Mouse (Mus musculus) heart, embryonic 12.5 days (tissue): Measurements from ENCODE around the gene L2hgdh. TPM values are rescaled to one million over a fixed set of nuclear protein-coding genes. Genes with fewer than 3 reads are reported as not detected.

ENCODE experiments used
- ATAC-seq: fragments of 200-750 bp; cut with Nextera tagmentation; 2 replicates; pipeline ENCODE4 v1.8.0; 2017; ENCODE audit warnings: moderate TSS enrichment, moderate library complexity; ENCODE audit not compliant: insufficient number of reproducible peaks, low FRiP score
- H3K27ac ChIP-seq: fragments of 300-500 bp; sonication (generic); 2 replicates; pipeline ENCODE4 v1.5.1; 2016; ENCODE audit warnings: mild to moderate bottlenecking, moderate library complexity; ENCODE audit not compliant: poor library complexity, severe bottlenecking
- H3K27me3 ChIP-seq: fragments of 300-500 bp; sonication (generic); replicated peaks from 2 replicates; pipeline ENCODE4 v1.6.1; 2016; ENCODE audit warnings: mild to moderate bottlenecking, moderate library complexity
- H3K36me3 ChIP-seq: fragments of 300-500 bp; sonication (generic); 2 replicates; pipeline ENCODE4 v1.6.1; 2016; ENCODE audit warnings: mild to moderate bottlenecking, moderate library complexity
- H3K4me1 ChIP-seq: fragments of 300-500 bp; sonication (generic); replicated peaks from 2 replicates; pipeline ENCODE4 v1.6.1; 2016; ENCODE audit warnings: mild to moderate bottlenecking
- H3K4me2 ChIP-seq: fragments of 300-500 bp; sonication (generic); 2 replicates; pipeline ENCODE4 v1.6.1; 2016; ENCODE audit warnings: mild to moderate bottlenecking, moderate library complexity
- H3K4me3 ChIP-seq: fragments of 300-500 bp; sonication (generic); 2 replicates; pipeline ENCODE4 v1.5.1; 2016; ENCODE audit warnings: mild to moderate bottlenecking
- H3K9ac ChIP-seq: fragments of 300-500 bp; sonication (generic); 2 replicates; pipeline ENCODE4 v1.6.1; 2016; ENCODE audit warnings: mild to moderate bottlenecking, moderate library complexity
- H3K9me3 ChIP-seq: fragments of 300-500 bp; sonication (generic); replicated peaks from 2 replicates; pipeline ENCODE4 v1.6.1; 2016; ENCODE audit warnings: mild to moderate bottlenecking, moderate library complexity
- WGBS: fragments of 180-500 bp; shearing (Covaris S2); methylation state at CpG from one replicate; pipeline ENCODE4 v1.1.7; 2016; 5-methylcytosine and 5-hydroxymethylcytosine counted together
- polyA plus RNA-seq: library from polyadenylated mRNA; unstranded; fragments of >200 nt; fragmentation: Nextera tagmentation; extraction: Ambion mirVana; gene quantifications from 2 replicates; pipeline ENCODE4 v1.2.1, GENCODE M21; 2016

The L2hgdh gene
- polyA plus RNA-seq, 1 experiment from 2014 or later, result 20.8 TPM

- 67% methylated on average over 1 of the region's 1 CpGs for WGBS
- 0 out of 2 replicates have a peak, but pooled peaks cover 11% of the 10 kb centered on the region for H3K4me1 ChIP-seq
- no peak overlapping the region for H3K9ac ChIP-seq
- no peak for ATAC-seq
- no peak overlapping the region for H3K4me2 ChIP-seq
- no peak overlapping the region for H3K27ac ChIP-seq
- H3K36me3 ChIP-seq, result no peaks in the 10 kb centered on the region
- H3K4me3 ChIP-seq, result no peak overlapping the region
- no peaks in the 10 kb centered on the region for H3K27me3 ChIP-seq
- H3K9me3 ChIP-seq, result no peaks in the 10 kb centered on the region
Measured at GRCm38 (mm10) chr12:69730306-69730705, 5.6 kb upstream of the L2hgdh start.

- H3K36me3 ChIP-seq, result no peaks in the 10 kb centered on the region
- peaks cover 12% of the 10 kb centered on the region for H3K4me1 ChIP-seq
- H3K9ac ChIP-seq, result no peak overlapping the region
- WGBS, result 91% methylated on average over 1 of the region's 1 CpGs
- no peaks in the 10 kb centered on the region for H3K9me3 ChIP-seq
- no peak overlapping the region for H3K4me3 ChIP-seq
- ATAC-seq, result no peak
- no peaks in the 10 kb centered on the region for H3K27me3 ChIP-seq
- no peak overlapping the region for H3K4me2 ChIP-seq
- no peak overlapping the region for H3K27ac ChIP-seq
Measured at GRCm38 (mm10) chr12:69729246-69729645, 4.6 kb upstream of the L2hgdh start.

- 0 out of 2 replicates have a peak overlapping the region, but pooled peaks have one; percentile 32 for H3K27ac ChIP-seq
- no peaks in the 10 kb centered on the region for H3K27me3 ChIP-seq
- peak overlapping the region; percentile 85 for H3K4me2 ChIP-seq
- ATAC-seq, result peak; percentile 3
- H3K4me3 ChIP-seq, result peak overlapping the region; percentile 64
- H3K9me3 ChIP-seq, result peaks cover 6% of the 10 kb centered on the region
- peaks cover 17% of the 10 kb centered on the region for H3K4me1 ChIP-seq
- H3K36me3 ChIP-seq, result peaks cover 11% of the 10 kb centered on the region
- 4% methylated on average over 24 of the region's 24 CpGs for WGBS
- peak overlapping the region; percentile 81 for H3K9ac ChIP-seq
Measured at GRCm38 (mm10) chr12:69724018-69724710, 509 bp downstream of the L2hgdh start.

- Histone ChIP-seq H3K36me3 (peaks cover 15% of the 10 kb centered on the region), H3K4me3 (peak overlapping the region; percentile 64), H3K9me3 (peaks cover 10% of the 10 kb centered on the region), H3K27ac (no peak overlapping the region), H3K4me1 (peaks cover 17% of the 10 kb centered on the region), H3K27me3 (no peaks in the 10 kb centered on the region), H3K4me2 (peak overlapping the region; percentile 85), H3K9ac (peak overlapping the region; percentile 81; the same call in 1 of the 2 replicates)
- 55% methylated on average over 2 of the region's 2 CpGs for WGBS
- ATAC-seq, result no peak
Measured at GRCm38 (mm10) chr12:69723376-69723775, 1.3 kb downstream of the L2hgdh start.

GRCm38 (mm10) chr12:69722857-69723256 lies 1.8 kb downstream of the L2hgdh start:
- WGBS, result 89% methylated on average over 3 of the region's 3 CpGs

GRCm38 (mm10) chr12:69713628-69714027 lies 11.0 kb downstream of the L2hgdh start:
- Histone ChIP-seq H3K4me1 (no peaks in the 10 kb centered on the region), H3K4me2 (no peak overlapping the region), H3K9me3 (peaks cover 5% of the 10 kb centered on the region; the same call in 1 of the 2 replicates), H3K9ac (no peak overlapping the region), H3K27ac (no peak overlapping the region), H3K4me3 (no peak overlapping the region), H3K27me3 (no peaks in the 10 kb centered on the region), H3K36me3 (peaks cover 11% of the 10 kb centered on the region)
- no peak for ATAC-seq

More at GRCm38 (mm10) chr12:69722857-69723256, 1.8 kb downstream of the L2hgdh start:
- no peak for ATAC-seq
- peaks cover 17% of the 10 kb centered on the region for H3K4me1 ChIP-seq
- peaks cover 14% of the 10 kb centered on the region for H3K9me3 ChIP-seq
- H3K27ac ChIP-seq, result no peak overlapping the region
- H3K9ac ChIP-seq, result no peak overlapping the region
- H3K27me3 ChIP-seq, result no peaks in the 10 kb centered on the region
- H3K36me3 ChIP-seq, result peaks cover 19% of the 10 kb centered on the region
- H3K4me2 ChIP-seq, result no peak overlapping the region
- no peak overlapping the region for H3K4me3 ChIP-seq

- peaks cover 11% of the 10 kb centered on the region for H3K36me3 ChIP-seq
- no peak overlapping the region for H3K27ac ChIP-seq
- 63% methylated on average over 11 of the region's 11 CpGs for WGBS
- H3K9ac ChIP-seq, result no peak overlapping the region
- no peaks in the 10 kb centered on the region for H3K9me3 ChIP-seq
- peaks cover 5% of the 10 kb centered on the region; the same call in 1 of the 2 replicates for H3K4me1 ChIP-seq
- ATAC-seq, result peak; percentile 64
- H3K4me3 ChIP-seq, result no peak overlapping the region
- no peaks in the 10 kb centered on the region for H3K27me3 ChIP-seq
- H3K4me2 ChIP-seq, result peak overlapping the region; percentile 24
Measured at GRCm38 (mm10) chr12:69704799-69705458, 19.7 kb downstream of the L2hgdh start.

GRCm38 (mm10) chr12:69698352-69698751 lies 26.3 kb downstream of the L2hgdh start:
- no peak overlapping the region for H3K9ac ChIP-seq
- no peak overlapping the region for H3K4me3 ChIP-seq
- H3K4me1 ChIP-seq, result no peaks in the 10 kb centered on the region
- peaks cover 19% of the 10 kb centered on the region for H3K36me3 ChIP-seq
- no peak overlapping the region for H3K4me2 ChIP-seq
- no peaks in the 10 kb centered on the region for H3K9me3 ChIP-seq
- H3K27ac ChIP-seq, result no peak overlapping the region
- no peaks in the 10 kb centered on the region for H3K27me3 ChIP-seq
- ATAC-seq, result no peak
- WGBS, result 75% methylated on average over 6 of the region's 6 CpGs

GRCm38 (mm10) chr12:69696746-69697145 lies 27.9 kb downstream of the L2hgdh start:
- H3K4me3 ChIP-seq, result no peak overlapping the region
- no peak overlapping the region for H3K9ac ChIP-seq
- no peaks in the 10 kb centered on the region for H3K27me3 ChIP-seq
- WGBS, result 75% methylated on average over 5 of the region's 5 CpGs
- peaks cover 14% of the 10 kb centered on the region for H3K36me3 ChIP-seq
- no peaks in the 10 kb centered on the region for H3K4me1 ChIP-seq
- H3K9me3 ChIP-seq, result no peaks in the 10 kb centered on the region
- H3K4me2 ChIP-seq, result no peak overlapping the region
- no peak for ATAC-seq
- H3K27ac ChIP-seq, result no peak overlapping the region

- Histone ChIP-seq H3K27ac (no peak overlapping the region), H3K27me3 (no peaks in the 10 kb centered on the region), H3K4me2 (no peak overlapping the region), H3K4me1 (no peaks in the 10 kb centered on the region; the same call in 1 of the 2 replicates), H3K9me3 (no peaks in the 10 kb centered on the region), H3K9ac (no peak overlapping the region), H3K36me3 (no peaks in the 10 kb centered on the region), H3K4me3 (no peak overlapping the region)
- no peak for ATAC-seq
- 79% methylated on average over 17 of the region's 17 CpGs for WGBS
Measured at GRCm38 (mm10) chr12:69693471-69693870, 31.2 kb downstream of the L2hgdh start.

- Histone ChIP-seq H3K4me3 (no peak overlapping the region), H3K9ac (no peak overlapping the region), H3K27ac (no peak overlapping the region), H3K36me3 (no peaks in the 10 kb centered on the region), H3K4me2 (no peak overlapping the region), H3K9me3 (no peaks in the 10 kb centered on the region), H3K4me1 (no peaks in the 10 kb centered on the region; the same call in 1 of the 2 replicates), H3K27me3 (no peaks in the 10 kb centered on the region)
- WGBS, result 88% methylated on average over 4 of the region's 4 CpGs
- no peak for ATAC-seq
Measured at GRCm38 (mm10) chr12:69690714-69691113, 34.0 kb downstream of the L2hgdh start.
